Mouse (Mus musculus) right cerebral cortex, postnatal 10 days (tissue): Measurements from ENCODE around the gene Abr.

Source experiments
- DNase-seq, 2 experiments: peaks; one replicate each; pipeline ENCODE4 v3.0.0; 2021; ENCODE audit warnings: low spot score in 2 of 2

Gene Abr

DNA sequence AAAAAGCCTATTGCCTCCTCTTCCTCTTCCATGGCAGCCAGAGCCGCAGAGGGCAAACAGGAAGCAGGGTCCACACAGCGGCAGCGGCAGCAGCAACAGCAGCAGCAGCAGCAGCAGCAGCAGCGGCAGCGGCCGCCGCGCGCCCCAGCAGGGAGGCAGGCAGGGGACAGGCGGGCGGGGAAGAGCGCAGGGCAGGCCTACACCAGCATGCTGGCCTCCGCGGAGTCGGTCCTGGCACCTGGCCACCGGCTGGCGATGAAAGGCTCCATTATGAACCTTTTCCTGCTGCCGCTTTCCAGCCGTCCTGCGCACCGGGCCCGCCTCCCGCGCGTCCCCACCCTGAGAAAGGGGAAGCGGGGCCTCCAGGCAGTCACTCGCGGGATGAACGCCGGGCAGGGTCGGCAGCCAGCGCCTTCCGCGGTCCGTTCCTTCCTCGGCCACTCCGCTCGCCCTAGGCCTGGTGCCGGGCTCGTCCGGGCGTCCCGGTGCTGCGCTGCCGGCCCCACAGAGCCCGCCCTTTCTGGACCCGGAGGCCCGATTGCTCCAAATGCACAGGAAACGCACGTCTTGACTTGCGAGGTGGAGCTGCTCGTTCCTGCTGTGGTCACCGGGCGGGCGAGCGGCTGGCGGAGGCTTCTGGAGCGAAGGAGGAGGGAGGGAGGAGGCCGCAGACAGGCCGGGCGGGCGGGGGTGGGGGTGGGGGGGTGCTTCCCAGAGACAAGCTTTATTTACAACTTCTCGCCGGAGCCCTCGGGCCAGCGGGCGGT is 127.6 kb downstream of the Abr start:
- DNase-seq: peak; percentile 91 to 93

DNA sequence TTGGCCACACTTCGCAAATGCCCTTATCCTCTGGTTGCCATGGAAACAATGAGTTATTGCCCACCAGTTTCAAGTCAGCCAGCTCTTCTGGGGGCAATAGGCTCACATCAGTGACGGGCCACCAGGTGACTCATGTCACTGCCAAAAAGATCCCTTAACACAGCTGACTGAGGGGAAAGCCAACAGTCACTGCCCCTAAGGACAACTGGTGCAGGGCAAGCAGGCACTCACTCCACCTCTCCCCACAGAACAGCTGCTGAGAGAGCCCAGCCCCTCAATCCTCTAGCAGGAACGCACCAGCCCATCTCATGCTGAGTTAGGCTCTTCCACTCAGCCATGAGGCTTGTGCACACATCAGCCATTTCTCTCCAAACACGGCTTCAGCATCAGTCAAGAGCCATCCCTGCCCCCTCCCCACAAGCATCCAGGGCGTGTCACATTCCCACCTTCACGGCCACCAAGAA is 128.3 kb downstream of the Abr start:
- no peak for DNase-seq

DNA sequence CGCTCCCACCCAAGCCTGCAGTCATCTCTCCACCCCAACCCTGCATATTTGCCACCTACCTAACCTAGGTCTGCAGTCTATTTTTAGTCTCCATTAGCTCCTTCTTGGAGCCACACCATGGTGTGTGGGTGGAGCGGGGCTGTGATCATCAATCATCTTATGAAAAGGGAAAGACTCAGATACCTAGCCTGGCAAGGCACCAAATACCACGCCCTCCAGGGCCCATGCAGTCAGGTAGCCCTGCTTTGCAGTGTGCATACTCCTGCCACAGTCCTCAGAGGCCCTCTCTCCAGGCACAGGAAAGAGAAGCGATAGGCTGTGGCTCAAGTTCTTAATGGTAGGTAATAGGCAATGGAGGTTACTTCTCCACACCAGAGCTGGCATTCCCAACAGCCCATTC is 128.9 kb downstream of the Abr start:
- peak; percentile 52 to 59 for DNase-seq

DNA sequence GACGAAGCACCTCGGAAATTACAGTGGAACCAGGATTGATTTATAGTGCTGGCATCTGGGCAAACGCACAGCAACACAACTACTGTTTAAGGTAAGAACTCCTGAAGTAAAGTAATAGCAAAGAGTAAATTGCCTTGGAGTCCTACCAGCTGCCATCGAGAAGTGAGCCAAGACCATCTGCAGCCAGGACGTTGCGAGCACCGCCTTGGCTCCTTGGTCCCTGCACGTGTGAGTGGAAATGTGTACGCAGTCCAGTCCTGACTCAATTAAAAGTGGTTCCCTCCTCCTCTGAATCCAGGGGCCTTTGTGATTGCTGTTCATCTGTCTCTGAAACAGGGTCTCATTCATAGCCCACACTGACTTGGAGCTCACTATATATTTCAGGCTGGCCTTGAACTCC is 130.3 kb downstream of the Abr start:
- DNase-seq: no peak

DNA sequence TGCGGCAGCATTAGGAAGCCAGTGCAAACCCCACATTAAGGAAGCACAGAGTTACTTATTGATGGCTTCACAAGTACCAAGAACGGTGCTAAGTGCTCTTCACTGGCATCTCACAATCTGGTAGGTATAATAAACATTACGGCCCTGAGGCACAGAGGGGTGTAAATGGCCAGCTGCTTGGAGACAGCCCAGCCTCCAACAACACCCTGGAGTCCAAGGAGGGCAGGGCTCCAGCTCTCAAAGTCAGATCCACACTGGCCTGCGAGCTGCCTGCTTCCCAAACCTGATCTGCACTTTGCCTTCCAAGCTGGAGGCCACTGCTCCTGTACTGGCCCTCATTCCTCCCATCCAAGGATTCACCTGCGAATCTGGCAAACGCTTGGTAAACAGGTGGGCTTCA is 132.7 kb downstream of the Abr start:
- DNase-seq: no peak

DNA sequence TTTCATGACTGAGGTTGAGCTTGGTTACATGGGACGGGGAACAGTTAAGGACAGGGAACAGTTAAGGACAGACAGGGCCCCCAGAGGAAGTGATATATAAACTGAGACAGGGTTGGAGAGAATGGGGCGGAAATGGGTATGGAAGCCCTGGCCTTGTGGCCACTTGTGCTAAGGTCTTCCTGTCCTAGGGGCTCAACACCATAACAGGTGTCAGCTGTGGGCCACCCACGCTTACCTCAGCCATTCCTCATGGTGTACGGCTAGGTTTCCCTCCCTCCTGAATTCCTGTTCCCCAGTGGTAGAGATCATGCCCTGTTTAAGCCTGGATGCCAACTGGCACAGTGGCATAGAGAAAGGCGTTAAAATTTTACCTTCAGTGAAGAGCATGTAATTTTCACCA is 135.1 kb downstream of the Abr start:
- DNase-seq: no peak

DNA sequence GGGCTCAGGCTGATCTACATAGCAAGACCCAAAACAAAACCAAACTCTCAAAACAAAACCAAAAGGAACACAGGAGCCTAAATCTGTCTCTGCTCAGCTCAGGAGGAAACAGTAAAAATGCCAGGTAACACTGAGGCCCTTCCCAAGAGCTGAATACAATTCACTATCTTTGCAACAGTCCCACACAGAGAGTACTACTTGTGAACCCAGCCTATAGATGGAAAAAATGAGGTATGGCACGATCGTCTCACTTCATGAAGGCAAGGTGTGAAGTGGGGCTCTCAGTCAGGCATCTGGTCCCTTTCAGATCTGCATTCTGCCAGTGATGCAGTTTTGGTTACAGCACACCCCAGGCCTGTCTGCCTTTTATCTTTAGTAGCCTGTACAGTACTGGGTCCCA is 138.1 kb downstream of the Abr start:
- DNase-seq: no peak

DNA sequence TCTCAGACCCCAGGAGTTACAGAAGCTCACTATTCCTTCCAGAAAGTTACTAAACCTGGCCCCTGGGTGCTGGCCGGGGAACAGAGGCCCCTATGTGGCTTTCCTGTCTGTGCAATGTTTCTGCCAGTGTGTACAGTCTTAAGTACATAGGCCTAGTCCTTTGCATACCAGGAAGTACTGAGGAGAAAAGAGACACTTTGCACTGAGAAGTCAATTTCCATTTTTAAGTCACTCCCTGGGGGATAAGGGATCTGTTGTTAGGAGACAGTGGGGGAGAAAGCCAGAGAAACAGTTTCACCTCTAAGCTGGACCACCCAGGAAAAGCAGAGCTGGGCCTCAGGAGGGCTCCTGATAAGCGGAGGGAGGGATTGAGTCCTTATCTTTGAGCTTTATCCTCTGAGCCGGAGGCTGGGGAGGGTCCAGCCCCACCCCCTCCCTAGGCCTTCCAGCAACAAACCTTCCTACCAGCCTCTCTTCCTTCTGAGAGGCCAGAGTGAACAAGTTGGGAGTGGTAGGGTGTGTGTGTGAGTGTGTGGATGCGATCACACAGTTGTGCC is 138.9 kb downstream of the Abr start:
- no peak for DNase-seq

DNA sequence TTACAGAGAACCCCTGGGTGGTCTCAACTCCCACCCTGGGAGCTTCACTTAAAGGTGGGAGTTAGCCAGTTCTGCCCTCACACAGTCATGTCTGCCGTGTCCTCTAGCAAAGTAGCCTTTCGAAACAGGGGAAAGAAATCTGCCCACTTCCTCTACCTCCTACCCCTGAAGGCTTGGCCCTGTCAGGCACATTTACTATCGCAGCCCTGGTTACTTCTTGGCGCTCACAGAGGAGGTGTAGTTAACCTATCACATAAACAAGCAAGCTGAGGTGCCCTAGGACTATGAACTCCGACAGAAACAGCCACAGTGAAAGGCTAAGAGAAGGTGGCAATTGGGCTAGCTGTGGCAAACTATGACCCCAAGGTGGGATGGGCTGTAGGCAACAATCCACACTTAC is 139.4 kb downstream of the Abr start:
- DNase-seq: no peak

DNA sequence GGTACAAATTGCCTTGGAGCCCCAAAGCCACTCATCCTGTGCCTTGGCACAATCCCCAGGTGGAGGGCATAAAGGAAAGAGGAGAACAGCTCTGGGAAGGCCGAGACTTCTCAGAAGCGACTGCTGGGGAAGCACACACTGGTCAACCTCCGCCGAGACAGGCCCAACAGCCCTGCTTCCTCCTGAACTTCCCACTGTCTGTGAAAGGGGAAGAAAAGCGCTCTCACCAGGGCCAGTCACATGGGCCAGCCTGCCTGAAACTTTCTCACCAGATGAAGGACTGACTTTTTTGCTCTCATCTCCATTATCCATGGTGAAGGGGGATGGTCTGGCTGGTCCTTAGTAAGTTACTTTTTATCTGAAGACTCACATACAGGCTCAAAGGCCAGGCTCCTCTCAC is 139.9 kb downstream of the Abr start:
- no peak for DNase-seq

DNA sequence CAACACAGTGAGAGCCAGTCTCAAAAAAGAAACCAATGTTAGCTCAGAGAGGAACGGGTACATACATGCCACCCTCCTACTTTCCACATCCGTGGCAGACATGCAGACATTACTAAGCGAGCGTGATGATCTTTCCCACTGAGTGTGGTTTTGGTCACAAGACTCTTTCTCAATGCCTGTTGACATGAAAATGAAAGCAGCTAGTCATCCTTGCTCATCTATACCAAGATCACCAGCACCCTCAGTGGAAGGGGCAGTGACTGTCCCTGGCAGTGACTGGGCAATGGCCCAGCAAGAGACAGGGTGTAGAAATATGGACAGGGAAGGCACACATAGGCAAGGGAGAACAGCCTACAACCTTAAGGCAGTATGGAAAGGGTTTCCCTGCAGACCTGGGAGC is 142.4 kb downstream of the Abr start:
- no peak for DNase-seq

DNA sequence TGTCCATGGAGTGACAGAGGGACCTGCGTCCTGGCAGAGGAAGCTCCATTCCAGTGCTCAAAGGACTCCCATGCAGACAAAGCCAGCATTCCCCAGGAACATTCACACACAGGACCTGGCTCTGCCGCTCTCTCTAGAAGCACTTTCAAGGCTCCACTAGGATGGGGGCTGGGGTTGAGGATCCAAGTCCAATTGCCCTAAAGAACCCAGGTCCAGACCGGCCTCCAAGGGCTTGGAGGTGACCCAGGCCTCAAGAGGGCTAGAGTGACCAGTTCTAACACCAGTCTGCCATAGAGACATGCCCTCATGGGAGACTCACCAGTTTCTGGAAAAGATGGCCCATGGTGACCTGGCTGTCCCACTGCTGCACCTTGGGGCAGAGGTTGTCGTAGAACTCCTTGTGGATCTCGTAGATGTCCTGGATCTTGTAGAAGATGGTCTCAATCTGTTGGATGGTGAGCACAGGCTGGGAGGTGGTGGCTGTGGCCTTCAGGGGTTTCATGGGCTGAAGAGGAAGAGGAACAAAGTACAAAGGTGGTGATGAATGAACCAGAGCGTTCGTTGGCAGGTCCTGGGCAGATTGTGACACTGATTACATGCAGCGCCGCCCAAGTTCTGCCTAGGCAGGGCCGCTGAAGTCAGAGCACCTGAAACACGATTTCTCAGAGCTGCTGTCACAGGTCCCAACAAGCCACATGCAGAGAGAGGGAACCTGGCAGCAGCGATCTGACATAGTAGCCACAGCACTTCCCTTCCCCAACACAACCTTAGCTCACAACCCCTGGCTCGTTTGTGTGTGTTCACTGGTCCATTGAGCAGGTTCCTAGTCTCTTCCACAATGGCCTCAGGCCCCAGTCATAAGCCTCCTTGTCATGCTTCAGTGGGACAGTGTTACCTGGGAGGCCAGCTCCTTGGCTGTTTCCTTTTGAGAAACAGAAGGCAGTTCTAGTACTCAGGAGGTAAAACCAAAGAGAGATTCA is 143.1 kb downstream of the Abr start:
- DNase-seq: no peak

DNA sequence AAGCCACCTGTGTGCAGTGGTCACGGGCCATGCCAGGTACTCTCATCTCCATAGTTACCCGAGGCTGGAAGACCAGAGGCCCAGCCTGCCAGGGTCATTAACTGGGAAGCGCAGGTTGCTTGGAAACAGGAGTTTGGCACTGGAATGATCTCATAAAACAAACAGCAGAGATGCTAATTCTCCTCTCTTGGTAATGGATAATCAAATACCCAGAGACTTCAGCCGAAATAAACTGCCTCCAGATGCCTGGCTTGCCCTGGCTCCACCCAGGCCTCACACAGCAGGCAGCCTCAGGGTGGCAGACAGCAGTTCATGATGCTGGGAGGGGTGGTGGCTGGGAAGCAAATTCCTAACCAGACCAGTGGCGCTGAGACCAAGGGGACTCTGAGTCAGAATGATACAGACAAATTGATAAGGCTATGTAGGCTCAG is 145.0 kb downstream of the Abr start:
- no peak for DNase-seq

DNA sequence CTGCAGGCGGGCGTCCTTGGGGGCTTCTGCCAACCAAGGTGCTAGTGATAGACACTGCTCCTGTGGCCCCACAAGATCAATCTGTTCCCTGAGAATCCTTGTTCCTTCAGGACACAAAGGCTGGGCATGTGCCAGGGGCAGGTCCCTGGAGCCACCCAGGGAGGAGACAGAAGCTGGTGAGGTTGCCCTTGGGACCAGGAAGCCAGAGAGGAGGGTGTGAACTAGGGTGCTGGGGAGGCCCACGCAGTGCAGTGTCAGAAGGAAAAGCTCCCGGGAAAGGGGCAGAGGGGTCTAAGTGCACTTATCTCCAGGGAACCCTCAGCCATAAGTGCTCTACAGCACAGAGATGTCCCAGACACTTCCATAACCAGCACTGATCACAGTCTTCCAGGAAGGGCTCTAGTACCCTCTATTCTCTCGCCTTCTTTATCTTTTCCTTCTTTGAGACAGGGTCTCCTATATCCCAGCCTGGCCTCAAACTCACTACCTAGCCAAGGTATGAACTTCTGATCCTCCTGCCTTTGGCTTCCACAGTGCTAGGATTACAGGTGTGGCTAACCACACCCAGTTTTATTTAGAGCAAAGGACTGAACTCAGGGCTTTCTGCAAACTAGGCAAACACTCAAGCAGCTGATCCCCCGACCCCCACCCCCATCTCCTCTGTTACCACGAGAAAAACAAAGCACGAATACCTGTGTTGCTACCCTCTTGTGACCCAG is 145.6 kb downstream of the Abr start:
- DNase-seq: no peak

DNA sequence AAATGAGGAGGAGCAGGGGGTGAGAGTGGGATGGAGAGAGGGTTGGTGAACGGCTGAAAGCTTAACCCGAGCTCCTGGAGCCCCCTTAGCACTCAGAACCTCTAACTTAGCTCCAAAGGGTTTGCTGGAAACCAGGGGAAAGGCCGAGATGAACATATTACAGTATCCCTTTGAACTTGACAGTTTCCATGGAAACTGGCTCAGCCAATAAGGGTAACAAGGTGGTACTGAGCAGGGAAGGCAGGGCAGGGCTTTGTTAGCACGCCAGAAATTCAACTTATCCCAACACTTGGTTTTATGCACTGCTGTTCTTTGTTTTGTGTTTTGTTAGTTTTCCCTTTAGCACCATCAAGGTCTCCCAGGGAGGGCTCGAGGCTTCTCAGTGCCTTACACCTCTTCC is 149.5 kb downstream of the Abr start:
- no peak for DNase-seq

DNA sequence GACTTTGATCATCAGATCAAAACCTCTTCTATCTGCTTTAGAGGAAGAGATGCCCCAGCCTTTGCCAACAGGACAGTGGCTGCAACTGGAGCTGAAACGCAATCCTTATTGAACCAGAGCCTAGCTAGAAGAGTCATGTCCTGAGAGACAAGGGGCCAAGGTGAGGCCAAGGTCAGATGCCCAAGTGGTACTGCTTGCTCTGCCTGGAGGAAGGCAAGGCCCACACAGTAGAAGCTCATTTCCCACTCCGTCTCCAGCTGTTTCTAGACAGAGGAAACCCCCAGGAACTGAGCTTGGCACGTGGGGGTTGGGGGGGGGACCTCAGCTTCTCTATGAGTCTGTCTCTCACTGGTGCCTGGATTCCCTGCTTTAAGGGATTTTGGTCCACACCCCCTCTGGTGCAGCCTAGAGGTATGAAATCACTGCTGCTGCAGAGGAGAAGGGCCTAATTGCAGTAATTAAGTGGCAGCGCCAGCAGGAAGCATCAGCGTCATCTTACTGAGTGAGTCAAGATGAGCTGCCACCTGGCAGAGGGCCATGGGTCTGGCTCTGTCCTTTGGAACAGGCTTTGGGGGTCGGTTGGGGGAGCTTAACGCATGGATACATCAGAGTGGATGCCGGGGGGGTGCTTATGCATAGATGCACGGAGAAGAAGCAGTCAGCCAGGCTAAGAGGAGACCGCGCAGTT is 152.7 kb downstream of the Abr start:
- DNase-seq: peak; percentile 71 to 77

DNA sequence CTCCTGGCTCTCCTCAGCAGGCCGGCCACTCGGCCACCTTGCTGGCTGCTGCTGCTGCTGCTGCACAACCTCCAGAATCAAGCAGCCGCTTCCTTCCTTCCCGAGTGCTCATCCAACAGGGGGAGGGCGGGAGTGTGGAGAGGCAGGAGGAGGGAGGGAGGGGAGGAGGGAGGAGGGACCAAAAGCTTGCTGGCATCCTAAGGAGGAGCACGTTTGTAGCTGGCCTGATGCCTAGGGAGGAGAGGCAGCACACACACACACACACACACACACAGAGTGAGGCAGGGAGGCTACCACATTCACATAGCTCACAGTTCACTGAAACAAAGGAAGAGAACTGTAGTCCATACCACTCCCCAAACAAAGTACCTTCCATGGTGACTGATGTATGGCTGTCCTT is 153.8 kb downstream of the Abr start:
- peak; percentile 88 to 92 for DNase-seq

DNA sequence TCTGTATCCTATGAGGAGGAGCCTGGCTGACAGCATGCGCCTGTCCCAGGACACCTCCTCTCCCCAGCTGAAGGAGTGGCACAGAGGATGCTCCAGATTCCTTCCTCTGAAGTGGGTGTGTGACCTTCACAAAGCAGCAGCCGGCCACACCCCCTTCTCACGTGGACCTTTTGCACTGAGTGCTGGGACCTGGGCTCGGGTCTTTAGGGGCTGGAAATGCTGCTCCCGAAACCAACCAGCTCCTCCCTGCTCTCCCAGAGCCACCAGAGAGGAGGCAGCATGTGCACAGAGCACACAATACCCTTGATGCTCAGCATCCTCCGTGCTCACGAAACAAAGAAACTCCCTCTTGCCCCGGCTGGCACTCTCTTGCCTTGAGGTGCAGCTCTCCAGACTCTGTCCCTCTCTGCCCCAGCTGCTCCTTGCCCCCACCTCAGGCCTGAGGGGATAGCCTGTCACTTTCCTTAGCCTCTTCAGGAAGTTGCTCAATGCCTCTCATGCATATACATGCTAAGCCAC is 154.6 kb downstream of the Abr start:
- DNase-seq: no peak

DNA sequence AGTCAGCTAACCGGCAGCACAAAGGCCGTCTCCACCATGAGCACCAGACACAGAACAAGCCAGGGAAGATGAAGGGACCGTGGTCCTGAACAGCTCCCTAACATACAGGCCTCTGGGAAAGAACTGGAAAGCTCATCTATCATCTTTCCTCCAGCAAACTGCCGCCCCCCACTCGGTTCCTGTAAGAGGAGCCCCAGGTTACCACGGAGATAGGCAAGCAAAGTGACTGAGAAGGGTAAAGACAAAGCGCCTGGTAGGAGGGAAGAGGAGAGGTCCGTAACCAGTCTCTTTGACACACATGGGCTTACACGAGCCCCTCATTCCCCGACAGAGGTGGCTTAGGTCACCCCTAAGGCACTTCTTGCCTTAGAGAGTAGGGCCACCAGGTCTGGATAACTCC is 155.0 kb downstream of the Abr start:
- no peak for DNase-seq

DNA sequence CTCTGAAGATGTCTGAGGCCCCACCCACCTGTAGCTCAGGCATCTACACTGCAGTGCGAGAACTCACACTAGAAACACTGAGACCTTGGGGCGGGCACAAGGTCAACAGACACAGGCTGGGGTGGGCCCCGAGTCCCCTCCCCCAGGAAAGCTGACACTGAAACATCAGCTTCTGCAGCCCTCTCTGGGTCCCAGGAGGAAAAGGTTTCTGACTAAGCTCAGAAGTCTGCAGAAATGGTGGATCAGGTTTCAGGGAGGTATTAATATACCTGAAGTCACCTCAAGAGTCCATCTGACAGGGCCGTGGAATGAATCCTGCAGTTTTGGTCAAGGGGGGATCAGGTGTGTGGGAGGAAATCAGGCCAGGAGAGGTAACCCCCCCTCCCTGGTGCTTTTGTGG is 156.2 kb downstream of the Abr start:
- DNase-seq: no peak

DNA sequence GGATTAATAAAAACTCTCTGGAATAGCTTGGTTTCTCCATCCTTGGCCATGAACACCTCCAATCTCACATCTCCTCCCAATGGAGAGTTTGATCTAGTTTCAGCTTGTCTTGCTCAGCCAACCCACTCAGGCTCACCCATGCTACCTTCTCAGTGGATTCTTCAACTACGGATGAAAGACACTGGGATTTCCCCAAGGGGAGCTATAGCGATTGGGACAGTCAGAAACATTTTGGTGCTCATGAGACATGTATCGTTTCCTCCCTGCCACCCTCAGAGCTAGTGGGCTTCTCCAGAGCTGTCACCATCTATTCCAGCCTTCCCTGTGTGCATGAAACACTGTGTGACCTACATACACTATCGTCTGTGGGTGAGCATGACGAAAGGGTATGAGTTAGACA is 160.4 kb downstream of the Abr start:
- no peak for DNase-seq
